Mouse (Mus musculus): ENCODE data around the gene Fcgr4. TPM values are rescaled to one million over a fixed set of nuclear protein-coding genes. Genes with fewer than 3 reads are reported as not detected.
"Not testable (repeated sequence)": the region's sequence is repeated elsewhere in the genome, so short reads cannot be mapped to it uniquely, and the experiment has no call there.

Gene Fcgr4
- polyA plus RNA-seq, 1 experiment, result 1.5 TPM

GRCm38 (mm10) chr1:170976447-170976846 is 42.3 kb upstream of the Fcgr4 start, which contains the start of gene Fcgr2b:
Gene Fcgr2b, minus strand, starts transcription at chr1:170976547.
- Histone ChIP-seq H3K4me3 (ENCODE audit: control insufficient read depth, insufficient read depth, low read length) (peak within 1 kb of the TSS; percentile 27; the same call in 1 of the 2 replicates), H3K36me3 (ENCODE audit: control insufficient read depth, insufficient read depth, low read length) (no peaks in the 10 kb centered on the region), H3K27ac (ENCODE audit: control insufficient read depth, insufficient read depth, low read length) (no peak within 1 kb of the TSS), H3K4me1 (replicated peaks; ENCODE audit: control insufficient read depth, insufficient read depth, low read length) (peaks cover 3% of the 10 kb centered on the region), H3K27me3 (ENCODE audit: control insufficient read depth, insufficient read depth, low read length) (no peaks in the 10 kb centered on the region)
- WGBS, result 70% methylated on average over 5 of the region's 5 CpGs
- no peak for DNase-seq
- TF ChIP-seq CTCF (IDR thresholded peaks at IDR 0.05; ENCODE audit: borderline replicate concordance, control insufficient read depth, extremely low read depth, insufficient read depth, low read length, poor library complexity), result no peak
- no peak for TF ChIP-seq POLR2A (IDR thresholded peaks at IDR 0.05; ENCODE audit: control insufficient read depth, extremely low read depth, insufficient read depth, low read length, poor library complexity)

GRCm38 (mm10) chr1:170978601-170979000 is 40.1 kb upstream of the Fcgr4 start:
- DNase-seq, result no peak
- TF ChIP-seq CTCF (IDR thresholded peaks at IDR 0.05; ENCODE audit: borderline replicate concordance, control insufficient read depth, extremely low read depth, insufficient read depth, low read length, poor library complexity), result no peak
- no peak for TF ChIP-seq POLR2A (IDR thresholded peaks at IDR 0.05; ENCODE audit: control insufficient read depth, extremely low read depth, insufficient read depth, low read length, poor library complexity)
- no peaks in the 10 kb centered on the region for H3K36me3 ChIP-seq (ENCODE audit: control insufficient read depth, insufficient read depth, low read length)
- H3K27ac ChIP-seq (ENCODE audit: control insufficient read depth, insufficient read depth, low read length), result no peak overlapping the region
- WGBS, result 90% methylated on average over 4 of the region's 4 CpGs
- H3K27me3 ChIP-seq (ENCODE audit: control insufficient read depth, insufficient read depth, low read length), result no peaks in the 10 kb centered on the region
- H3K4me1 ChIP-seq (replicated peaks; ENCODE audit: control insufficient read depth, insufficient read depth, low read length), result peaks cover 3% of the 10 kb centered on the region
- no peak overlapping the region for H3K4me3 ChIP-seq (ENCODE audit: control insufficient read depth, insufficient read depth, low read length)

- H3K4me1 ChIP-seq (replicated peaks; ENCODE audit: control insufficient read depth, insufficient read depth, low read length); H3K27me3 ChIP-seq (ENCODE audit: control insufficient read depth, insufficient read depth, low read length); H3K4me3 ChIP-seq (ENCODE audit: control insufficient read depth, insufficient read depth, low read length); H3K36me3 ChIP-seq (ENCODE audit: control insufficient read depth, insufficient read depth, low read length); H3K27ac ChIP-seq (ENCODE audit: control insufficient read depth, insufficient read depth, low read length); DNase-seq: not testable (repeated sequence)
- WGBS, result 95% methylated on average over 1 of the region's 1 CpGs
These were observed 37.0 kb upstream of the Fcgr4 start for GRCm38 (mm10) chr1:170981679-170982078.

- Histone ChIP-seq H3K27ac (ENCODE audit: control insufficient read depth, insufficient read depth, low read length) (no peak overlapping the region), H3K4me3 (ENCODE audit: control insufficient read depth, insufficient read depth, low read length) (no peak overlapping the region), H3K4me1 (replicated peaks; ENCODE audit: control insufficient read depth, insufficient read depth, low read length) (no peaks in the 10 kb centered on the region), H3K27me3 (ENCODE audit: control insufficient read depth, insufficient read depth, low read length) (no peaks in the 10 kb centered on the region), H3K36me3 (ENCODE audit: control insufficient read depth, insufficient read depth, low read length) (no peaks in the 10 kb centered on the region)
- TF ChIP-seq POLR2A (IDR thresholded peaks at IDR 0.05; ENCODE audit: control insufficient read depth, extremely low read depth, insufficient read depth, low read length, poor library complexity) (no peak), CTCF (IDR thresholded peaks at IDR 0.05; ENCODE audit: borderline replicate concordance, control insufficient read depth, extremely low read depth, insufficient read depth, low read length, poor library complexity) (no peak)
- DNase-seq, result no peak
- WGBS, result 88% methylated on average over 2 of the region's 2 CpGs
These were observed 36.4 kb upstream of the Fcgr4 start for GRCm38 (mm10) chr1:170982301-170982700.

- no peak for DNase-seq
- Histone ChIP-seq H3K27me3 (ENCODE audit: control insufficient read depth, insufficient read depth, low read length) (no peaks in the 10 kb centered on the region), H3K27ac (ENCODE audit: control insufficient read depth, insufficient read depth, low read length) (no peak overlapping the region), H3K36me3 (ENCODE audit: control insufficient read depth, insufficient read depth, low read length) (no peaks in the 10 kb centered on the region), H3K4me3 (ENCODE audit: control insufficient read depth, insufficient read depth, low read length) (no peak overlapping the region), H3K4me1 (replicated peaks; ENCODE audit: control insufficient read depth, insufficient read depth, low read length) (no peaks in the 10 kb centered on the region)
- 49% methylated on average over 4 of the region's 4 CpGs for WGBS
- TF ChIP-seq POLR2A (IDR thresholded peaks at IDR 0.05; ENCODE audit: control insufficient read depth, extremely low read depth, insufficient read depth, low read length, poor library complexity) (no peak), CTCF (IDR thresholded peaks at IDR 0.05; ENCODE audit: borderline replicate concordance, control insufficient read depth, extremely low read depth, insufficient read depth, low read length, poor library complexity) (no peak)
These were observed 35.7 kb upstream of the Fcgr4 start for GRCm38 (mm10) chr1:170983066-170983465.

- no peak for TF ChIP-seq POLR2A (IDR thresholded peaks at IDR 0.05; ENCODE audit: control insufficient read depth, extremely low read depth, insufficient read depth, low read length, poor library complexity)
- no peak for TF ChIP-seq CTCF (IDR thresholded peaks at IDR 0.05; ENCODE audit: borderline replicate concordance, control insufficient read depth, extremely low read depth, insufficient read depth, low read length, poor library complexity)
- no peak for DNase-seq
- Histone ChIP-seq H3K4me1 (replicated peaks; ENCODE audit: control insufficient read depth, insufficient read depth, low read length) (no peaks in the 10 kb centered on the region), H3K27ac (ENCODE audit: control insufficient read depth, insufficient read depth, low read length) (no peak overlapping the region), H3K4me3 (ENCODE audit: control insufficient read depth, insufficient read depth, low read length) (no peak overlapping the region), H3K27me3 (ENCODE audit: control insufficient read depth, insufficient read depth, low read length) (no peaks in the 10 kb centered on the region), H3K36me3 (ENCODE audit: control insufficient read depth, insufficient read depth, low read length) (no peaks in the 10 kb centered on the region)
- 36% methylated on average over 3 of the region's 3 CpGs for WGBS
These were observed 33.6 kb upstream of the Fcgr4 start for GRCm38 (mm10) chr1:170985092-170985491.

- Histone ChIP-seq H3K4me3 (ENCODE audit: control insufficient read depth, insufficient read depth, low read length) (no peak overlapping the region), H3K27ac (ENCODE audit: control insufficient read depth, insufficient read depth, low read length) (no peak overlapping the region), H3K36me3 (ENCODE audit: control insufficient read depth, insufficient read depth, low read length) (no peaks in the 10 kb centered on the region), H3K4me1 (replicated peaks; ENCODE audit: control insufficient read depth, insufficient read depth, low read length) (no peaks in the 10 kb centered on the region), H3K27me3 (ENCODE audit: control insufficient read depth, insufficient read depth, low read length) (no peaks in the 10 kb centered on the region)
- 90% methylated on average over 5 of the region's 5 CpGs for WGBS
- TF ChIP-seq POLR2A (IDR thresholded peaks at IDR 0.05; ENCODE audit: control insufficient read depth, extremely low read depth, insufficient read depth, low read length, poor library complexity) (no peak), CTCF (IDR thresholded peaks at IDR 0.05; ENCODE audit: borderline replicate concordance, control insufficient read depth, extremely low read depth, insufficient read depth, low read length, poor library complexity) (no peak)
- no peak for DNase-seq
These were observed 32.9 kb upstream of the Fcgr4 start for GRCm38 (mm10) chr1:170985861-170986260.

Data from thymus, adult 2 months (tissue).